Mouse (Mus musculus) cerebellum, adult 11-12 months (tissue): ENCODE results near the gene Adig.

Experiments used
- DNase-seq: peaks from one replicate; pipeline ENCODE4 v3.0.0; 2022

Gene Adig

GRCm38 (mm10) chr2:158541286-158541685, 38.9 kb downstream of the Adig start:
- DNase-seq, result no peak

- no peak for DNase-seq
Measured at GRCm38 (mm10) chr2:158545266-158545665, 42.9 kb downstream of the Adig start.

GRCm38 (mm10) chr2:158546751-158547150, 44.3 kb downstream of the Adig start:
- DNase-seq, result peak; percentile 39

- peak; percentile 43 for DNase-seq
Measured at GRCm38 (mm10) chr2:158550067-158550466, 47.7 kb downstream of the Adig start.

GRCm38 (mm10) chr2:158554366-158554765, 52.0 kb downstream of the Adig start:
- DNase-seq, result no peak

GRCm38 (mm10) chr2:158555252-158555651, 52.8 kb downstream of the Adig start:
- no peak for DNase-seq

GRCm38 (mm10) chr2:158555812-158556211, 53.4 kb downstream of the Adig start:
- no peak for DNase-seq

GRCm38 (mm10) chr2:158556225-158556624, 53.8 kb downstream of the Adig start:
- peak; percentile 40 for DNase-seq

- no peak for DNase-seq
Measured at GRCm38 (mm10) chr2:158556750-158557149, 54.3 kb downstream of the Adig start.
